Mouse (Mus musculus) CH12F3 (cell line): ENCODE results near the gene Eif2b5.
"Not testable (repeated sequence)": the region's sequence is repeated elsewhere in the genome, so short reads cannot be mapped to it uniquely, and the experiment has no call there.

Experiments
- in situ Hi-C: fragments of 300-500 bp; cut with MboI; formaldehyde crosslinking; loops from 2 replicates; pipeline ENCODE4 v1.14.3; 2020; ENCODE audit warnings: low sequenced_read_pairs

Gene Eif2b5

DNA sequence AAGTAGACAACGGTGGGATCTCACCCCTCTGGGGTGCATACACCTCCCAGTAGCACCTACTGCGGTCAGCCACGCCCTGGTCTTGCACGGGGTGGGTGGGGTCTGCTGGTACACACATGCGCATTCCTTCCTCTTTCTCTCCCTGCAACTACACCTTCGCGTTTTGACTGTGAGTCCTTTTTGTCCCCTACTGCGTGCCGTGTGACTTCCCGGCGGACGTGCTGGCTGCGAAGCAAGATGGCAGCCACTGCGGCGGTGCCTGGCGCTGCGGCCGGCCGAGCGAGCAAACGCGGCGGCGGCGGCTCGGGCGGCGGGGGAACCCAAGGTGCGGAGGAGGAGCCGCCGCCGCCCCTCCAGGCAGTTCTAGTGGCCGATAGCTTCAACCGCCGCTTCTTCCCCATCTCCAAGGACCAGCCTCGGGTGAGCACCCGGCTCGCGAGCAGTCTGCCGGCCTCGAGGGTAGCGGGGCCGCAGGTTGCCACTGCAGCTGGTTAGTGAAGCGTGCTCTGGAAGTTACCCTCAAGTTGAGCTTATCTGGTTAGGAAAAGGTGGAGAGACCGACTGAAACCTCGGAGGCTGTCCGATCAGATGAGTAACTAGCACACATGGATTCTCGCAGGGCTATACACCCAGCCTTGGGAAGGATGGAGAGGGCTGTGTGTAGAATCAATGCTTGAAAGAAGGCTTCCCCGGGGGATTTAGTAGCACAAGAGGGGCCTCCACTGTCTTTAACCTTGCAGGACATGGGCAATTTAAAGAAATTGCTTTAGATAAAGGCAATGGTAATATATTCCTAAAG, at the start of gene Eif2b5:
Gene Eif2b5 (plus strand): TSS at position 141 of the 799 bp plus-strand sequence.
- in situ Hi-C loops: no loop called here

- in situ Hi-C loops: no loop called here
Measured at GRCm38 (mm10) chr16:20451774-20452173, 46.8 kb upstream of the Eif2b5 start.

DNA sequence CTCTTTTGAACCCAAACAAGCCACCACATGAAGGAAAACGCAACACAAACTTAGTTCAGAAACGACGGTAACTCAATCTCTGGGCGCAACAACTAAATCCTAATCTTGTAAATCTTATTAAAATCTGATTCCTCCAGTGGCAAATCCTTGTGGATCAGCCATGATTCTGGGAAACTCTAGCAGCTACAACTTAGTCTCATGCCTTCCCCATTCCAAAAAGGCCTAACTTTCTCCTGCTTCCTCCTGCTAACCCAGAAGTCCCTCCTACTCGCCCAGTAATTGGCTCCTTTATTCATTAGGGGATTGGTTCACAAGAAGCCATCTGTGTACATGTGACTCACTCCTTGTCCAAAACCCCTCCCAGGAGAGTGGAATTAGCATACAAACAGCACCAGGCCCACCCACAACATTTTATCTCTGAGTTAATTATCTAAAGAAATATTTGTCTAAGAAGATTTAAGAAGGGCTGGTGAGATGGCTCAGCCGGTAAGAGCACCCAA, 44.4 kb upstream of the Eif2b5 start:
- in situ Hi-C loops: no loop called here

DNA sequence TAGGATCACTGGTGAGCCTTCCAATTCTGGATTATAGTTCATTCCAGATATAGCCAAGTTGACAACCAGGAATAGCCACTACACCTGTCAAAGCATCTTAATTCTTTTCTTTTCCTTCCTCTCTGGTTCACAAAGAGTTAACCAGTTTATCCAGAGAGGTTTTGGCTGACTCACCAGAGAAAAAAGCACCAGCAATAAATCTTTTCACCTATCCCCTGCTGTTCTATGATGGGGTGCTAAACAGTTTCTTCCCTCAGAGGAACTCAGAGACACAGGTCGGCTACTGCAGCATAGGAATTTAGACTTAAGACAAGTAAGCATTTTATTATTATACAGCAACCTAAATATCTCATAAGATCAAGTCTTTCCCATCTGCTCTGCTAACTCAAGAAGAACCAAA, 42.5 kb upstream of the Eif2b5 start:
- in situ Hi-C loops: no loop called here

GRCm38 (mm10) chr16:20458736-20459135, 39.9 kb upstream of the Eif2b5 start:
- in situ Hi-C loops: not testable (repeated sequence)

DNA sequence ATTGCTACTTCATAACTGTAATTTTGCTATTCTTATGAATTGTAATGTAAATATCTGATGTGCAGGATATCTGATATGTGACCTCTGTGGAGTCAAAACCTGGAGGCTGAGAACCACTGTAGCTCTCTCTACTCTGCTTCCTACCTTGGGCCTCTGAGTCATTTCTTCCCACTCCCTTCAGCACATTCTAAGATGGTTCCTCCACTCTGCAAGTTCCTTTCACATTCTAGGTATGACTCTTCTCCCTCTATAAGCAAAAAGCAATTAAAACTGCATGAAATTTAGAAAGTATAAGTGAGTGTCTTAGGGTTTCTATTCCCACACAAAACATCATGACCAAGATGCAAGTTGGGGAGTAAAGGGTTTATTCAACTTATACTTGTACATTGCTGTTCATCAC, 33.9 kb upstream of the Eif2b5 start:
- in situ Hi-C loops: no loop called here

DNA sequence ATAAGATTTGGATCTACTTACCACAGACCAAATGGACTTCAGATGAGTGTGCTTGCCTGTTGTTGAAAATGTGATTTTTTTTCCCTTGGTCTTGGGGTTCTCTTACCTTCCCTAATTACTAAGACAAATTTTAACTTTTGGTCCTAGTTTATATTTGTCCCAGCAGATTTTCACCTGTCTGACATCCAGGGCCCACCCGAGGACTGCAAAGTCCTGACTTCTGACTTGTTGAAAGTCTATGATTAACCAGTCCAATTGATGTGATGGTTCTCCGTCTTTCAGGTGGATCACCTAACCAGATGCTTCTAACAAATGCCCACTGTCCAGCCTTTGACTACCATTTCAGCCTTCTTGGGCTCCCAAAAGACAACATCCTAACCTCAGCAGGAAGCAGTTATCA, 27.6 kb upstream of the Eif2b5 start:
- in situ Hi-C loops: no loop called here

DNA sequence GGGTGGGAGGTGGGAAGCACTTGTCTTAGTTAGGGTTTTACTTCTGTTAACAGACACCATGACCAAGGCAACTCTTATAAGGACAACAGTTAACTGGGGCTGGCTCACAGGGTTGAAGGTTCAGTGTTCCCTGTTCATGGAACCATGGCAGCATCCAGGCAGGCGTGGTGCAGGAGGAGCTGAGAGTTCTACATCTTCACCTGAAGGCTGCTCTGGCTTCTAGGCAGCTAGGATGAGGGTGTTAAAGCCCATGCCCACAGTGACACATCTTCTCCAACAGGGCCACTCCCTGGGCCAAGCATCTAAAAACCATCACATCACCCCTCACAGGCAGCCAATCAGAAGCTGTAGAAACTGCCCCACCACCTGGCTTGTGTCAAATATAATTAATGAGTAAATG, 26.9 kb upstream of the Eif2b5 start:
- in situ Hi-C loops: no loop called here

GRCm38 (mm10) chr16:20473748-20474147, 24.9 kb upstream of the Eif2b5 start:
- in situ Hi-C loops: no loop called here

- in situ Hi-C loops: no loop called here
Measured at GRCm38 (mm10) chr16:20474211-20474610, 24.4 kb upstream of the Eif2b5 start.

- in situ Hi-C loops: no loop called here
Measured at GRCm38 (mm10) chr16:20474786-20475185, 23.8 kb upstream of the Eif2b5 start.

GRCm38 (mm10) chr16:20475335-20475734, 23.3 kb upstream of the Eif2b5 start:
- in situ Hi-C loops: no loop called here

DNA sequence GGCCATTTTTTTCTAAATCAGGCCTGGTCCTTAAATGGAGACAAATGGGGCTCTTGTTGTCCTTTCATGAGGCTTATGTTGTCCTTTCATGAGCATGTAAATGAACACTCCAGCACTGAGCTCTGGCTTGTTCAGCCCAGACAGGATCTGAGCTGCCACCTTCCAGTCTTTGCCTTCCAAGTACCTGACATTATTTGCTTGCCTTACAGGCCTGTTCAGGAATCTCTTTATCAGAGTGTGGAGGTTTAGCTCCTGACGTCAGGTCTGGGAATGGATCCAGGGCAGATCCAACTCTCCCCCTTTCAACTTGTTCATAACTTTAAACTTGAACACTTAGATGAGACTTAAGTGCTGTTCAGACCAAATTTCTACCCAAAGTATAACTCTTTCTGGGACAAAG, 21.8 kb upstream of the Eif2b5 start:
- in situ Hi-C loops: no loop called here

DNA sequence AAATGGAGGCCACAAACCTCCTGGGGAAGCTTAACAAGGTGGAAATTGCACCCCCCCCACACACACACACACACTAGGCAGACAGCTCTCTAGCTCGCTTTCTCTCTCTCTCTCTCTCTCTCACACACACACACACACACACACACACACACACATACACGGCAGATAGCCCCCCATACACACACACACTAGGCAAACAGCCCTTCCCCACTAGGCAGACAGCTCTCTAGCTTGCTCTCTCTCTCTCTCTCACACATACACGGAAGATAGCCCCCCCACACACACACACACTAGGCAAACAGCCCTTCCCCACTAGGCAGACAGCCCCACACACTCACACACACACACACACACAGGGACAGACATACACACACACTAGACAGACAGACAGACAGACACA, 21.3 kb upstream of the Eif2b5 start:
- in situ Hi-C loops: no loop called here

DNA sequence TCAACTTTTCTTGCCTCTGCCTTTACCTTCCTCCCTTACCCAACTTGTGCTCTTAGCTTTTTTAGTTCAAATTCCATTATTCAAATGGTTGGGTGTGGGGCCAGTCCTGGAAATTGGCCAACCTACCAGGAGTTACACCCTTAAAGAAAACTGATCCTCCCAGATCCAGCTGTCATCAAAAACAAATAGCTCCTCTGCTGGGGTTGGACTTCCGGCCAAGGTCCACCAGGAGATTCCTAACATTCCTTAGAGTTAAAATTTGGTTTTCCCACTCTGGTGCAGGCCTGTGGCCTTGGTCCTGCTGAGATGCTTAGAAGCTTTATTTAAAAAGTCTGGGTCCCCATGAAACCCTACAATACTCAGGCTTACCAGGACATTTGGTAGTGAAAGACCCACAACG, 20.1 kb upstream of the Eif2b5 start:
- in situ Hi-C loops: no loop called here

GRCm38 (mm10) chr16:20479026-20479760, 19.4 kb upstream of the Eif2b5 start:
- in situ Hi-C loops: not testable (repeated sequence)

GRCm38 (mm10) chr16:20480115-20480514, 18.5 kb upstream of the Eif2b5 start:
- in situ Hi-C loops: no loop called here

GRCm38 (mm10) chr16:20481746-20482145, 16.9 kb upstream of the Eif2b5 start:
- in situ Hi-C loops: no loop called here

GRCm38 (mm10) chr16:20483716-20484115, 14.9 kb upstream of the Eif2b5 start:
- in situ Hi-C loops: not testable (repeated sequence)

- in situ Hi-C loops: no loop called here
Measured at GRCm38 (mm10) chr16:20485061-20485460, 13.6 kb upstream of the Eif2b5 start.

DNA sequence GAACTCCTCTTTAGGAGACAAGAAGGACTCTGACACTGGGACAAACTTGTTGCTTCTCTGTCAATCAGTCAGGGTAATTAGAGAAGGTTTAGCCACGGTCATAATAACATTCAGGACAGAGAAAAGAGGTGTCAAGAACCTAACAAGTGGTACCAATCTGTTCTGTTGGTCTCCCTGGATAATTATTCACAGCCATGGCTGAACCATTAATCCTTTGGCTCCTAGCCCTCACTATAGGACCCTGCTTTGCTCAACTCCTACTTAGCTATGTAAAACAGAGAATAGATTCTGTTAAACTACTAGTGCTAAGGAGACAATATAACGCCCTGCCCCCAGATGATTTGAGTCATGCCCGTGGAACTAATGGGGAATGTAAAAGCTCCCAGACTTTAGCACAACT, 12.6 kb upstream of the Eif2b5 start:
- in situ Hi-C loops: no loop called here

DNA sequence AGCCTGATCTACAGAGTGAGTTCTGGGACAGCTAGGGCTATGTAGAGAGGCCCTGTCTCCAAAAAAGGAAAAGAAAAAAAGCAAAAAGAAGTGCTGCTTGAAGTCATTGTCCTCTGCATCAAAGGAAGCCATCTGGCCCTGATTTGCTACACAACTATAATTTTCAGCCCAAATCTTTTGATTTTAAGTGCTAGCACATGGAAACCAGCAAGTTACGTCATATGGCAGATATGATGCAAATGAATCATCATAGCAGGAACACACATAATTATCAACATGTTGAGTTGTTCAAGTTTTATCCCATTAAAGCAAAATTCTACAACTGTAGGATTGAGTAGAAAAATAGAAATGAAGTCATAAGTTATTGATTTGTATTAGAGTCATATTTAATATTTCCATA, 10.5 kb upstream of the Eif2b5 start:
- in situ Hi-C loops: no loop called here
